Mouse (Mus musculus): ENCODE measurements around the gene Arl1.
"Not testable (repeated sequence)": the region's sequence is repeated elsewhere in the genome, so short reads cannot be mapped to it uniquely, and the experiment has no call there.

DNA sequence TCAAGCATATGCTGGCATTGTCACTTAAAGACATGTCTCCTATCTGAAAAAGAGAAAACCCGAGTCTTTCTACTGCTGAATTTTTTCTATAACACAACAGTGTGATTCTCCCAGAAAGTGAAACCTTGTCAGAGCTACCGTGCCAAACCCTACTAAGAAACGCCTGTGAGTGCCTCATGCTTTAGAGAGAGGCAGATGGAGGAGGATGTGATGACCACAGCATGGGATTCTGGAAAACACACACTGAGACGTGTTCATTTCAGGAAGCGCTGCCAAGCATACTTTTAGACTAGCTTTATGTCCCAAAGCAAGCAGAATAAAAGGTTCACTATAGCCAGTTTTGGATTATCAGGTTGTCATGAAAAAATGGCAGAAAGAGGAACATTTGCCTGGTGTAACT is 42.3 kb downstream of the Arl1 start:
- TF ChIP-seq CTCF, EP300 (IDR thresholded peaks at IDR 0.05; ENCODE audit: low read depth): not testable (repeated sequence)

Measured in liver, embryonic 14.5 days (tissue).